Mouse (Mus musculus): ENCODE measurements around the gene Elmo3.

The Elmo3 gene

DNA sequence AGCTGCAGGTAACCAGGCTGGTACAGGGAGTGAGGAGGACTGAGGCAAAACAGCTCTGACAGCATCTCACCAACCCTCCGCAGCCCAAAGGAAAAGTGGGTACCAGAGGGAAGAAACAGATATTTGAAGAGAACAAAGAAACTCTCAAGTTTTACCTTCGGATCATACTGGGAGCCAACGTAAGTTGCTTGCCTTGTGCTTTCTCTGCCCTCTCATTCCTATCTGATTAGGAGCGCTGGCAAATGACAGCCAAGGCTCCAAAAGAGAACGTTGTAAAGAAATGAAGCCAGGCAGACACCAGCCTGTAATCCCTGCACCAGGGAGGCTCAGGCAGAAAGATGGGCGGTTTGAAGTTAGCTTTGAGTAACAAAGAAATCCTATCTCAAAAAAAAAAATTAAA, 21.6 kb downstream of the Elmo3 start:
- DNase-seq (ENCODE audit: low read depth, low spot score), result peak; percentile 17

DNA sequence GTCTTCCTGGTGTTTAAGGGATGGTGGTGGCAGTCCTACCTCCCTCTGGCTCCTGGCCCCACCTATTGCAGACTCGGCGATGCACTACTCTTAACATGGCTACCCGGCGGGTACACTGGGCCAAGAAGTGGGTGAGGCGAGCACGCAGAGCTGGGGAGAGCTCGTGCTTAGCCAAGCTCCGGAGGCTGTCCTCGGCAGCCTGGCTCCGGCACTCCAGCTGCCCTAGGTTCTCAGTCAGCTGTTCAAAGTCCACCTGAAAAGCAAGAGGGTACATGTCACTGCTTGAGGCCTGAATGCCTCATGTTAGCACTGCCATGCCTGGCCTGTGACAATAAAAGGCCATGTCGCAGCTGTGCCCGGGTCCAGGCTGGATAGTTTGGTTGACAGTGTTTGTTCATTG, 24.9 kb downstream of the Elmo3 start:
- DNase-seq (ENCODE audit: low read depth, low spot score), result no peak

GRCm38 (mm10) chr8:105331469-105331868, 26.1 kb downstream of the Elmo3 start:
- DNase-seq (ENCODE audit: low read depth, low spot score), result no peak

DNA sequence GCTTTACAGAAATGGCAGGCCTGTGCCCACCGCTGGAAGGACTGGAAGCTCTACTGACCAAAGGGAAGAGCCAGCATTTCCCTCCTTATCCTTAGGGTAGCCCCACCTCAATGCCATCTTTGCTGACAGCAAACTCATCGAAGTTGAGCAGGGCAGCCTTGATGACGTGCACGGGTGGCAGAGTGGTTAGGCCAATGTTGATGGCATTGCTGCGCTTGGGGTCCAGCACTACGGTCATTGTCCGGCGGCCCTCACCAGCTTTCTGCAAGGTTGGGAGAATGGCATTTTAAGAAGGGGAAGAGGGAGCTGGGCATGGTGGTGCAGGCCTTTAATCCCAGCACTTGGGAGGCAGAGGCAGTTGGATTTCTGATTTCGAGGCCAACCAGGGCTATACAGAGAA, 26.5 kb downstream of the Elmo3 start:
- no peak for DNase-seq (ENCODE audit: low read depth, low spot score)

- DNase-seq (ENCODE audit: low read depth, low spot score), result no peak
Observed at GRCm38 (mm10) chr8:105332523-105332922, 27.1 kb downstream of the Elmo3 start.

DNA sequence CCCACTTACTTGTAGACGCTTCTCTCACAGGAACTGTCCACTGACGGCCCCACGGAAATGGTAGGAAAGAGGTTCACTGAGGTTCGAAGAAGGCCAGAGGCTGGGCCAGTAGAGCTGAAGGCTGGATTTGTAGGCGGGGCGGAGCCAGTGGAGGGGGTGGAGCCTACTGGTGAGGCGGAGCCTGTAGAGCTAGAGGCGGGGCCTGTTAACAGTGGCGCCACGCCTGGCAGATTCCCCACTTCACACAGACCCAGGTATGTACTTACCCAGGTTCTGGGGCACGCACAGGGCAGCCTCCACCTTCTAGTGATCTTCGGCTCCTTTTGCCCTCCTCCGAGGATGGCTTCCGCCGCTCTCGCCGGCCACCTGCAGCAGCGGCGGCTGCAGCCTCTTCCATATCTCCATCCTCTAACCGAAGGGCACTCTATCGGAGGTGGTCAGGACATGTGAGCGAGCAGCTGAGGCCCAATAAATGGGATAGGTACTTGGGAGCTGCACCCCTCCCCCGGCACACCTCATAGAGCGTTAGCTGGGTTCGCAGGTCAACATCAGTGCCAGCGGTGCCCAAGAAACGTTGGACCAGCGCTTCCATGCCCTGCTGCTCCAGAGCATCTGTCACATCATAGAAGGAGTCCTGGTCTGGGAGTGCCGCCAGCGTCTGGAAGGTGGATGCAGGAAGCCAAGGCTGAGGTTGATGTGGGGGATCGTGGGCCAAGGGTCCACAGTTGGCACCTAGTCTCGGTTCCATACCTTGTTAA, 31.2 kb downstream of the Elmo3 start:
- no peak for DNase-seq (ENCODE audit: low read depth, low spot score)

- DNase-seq (ENCODE audit: low read depth, low spot score), result no peak
Observed at GRCm38 (mm10) chr8:105338992-105339391, 33.6 kb downstream of the Elmo3 start.

GRCm38 (mm10) chr8:105339886-105340635, 34.7 kb downstream of the Elmo3 start:
- DNase-seq (ENCODE audit: low read depth, low spot score), result peak; percentile 49

DNA sequence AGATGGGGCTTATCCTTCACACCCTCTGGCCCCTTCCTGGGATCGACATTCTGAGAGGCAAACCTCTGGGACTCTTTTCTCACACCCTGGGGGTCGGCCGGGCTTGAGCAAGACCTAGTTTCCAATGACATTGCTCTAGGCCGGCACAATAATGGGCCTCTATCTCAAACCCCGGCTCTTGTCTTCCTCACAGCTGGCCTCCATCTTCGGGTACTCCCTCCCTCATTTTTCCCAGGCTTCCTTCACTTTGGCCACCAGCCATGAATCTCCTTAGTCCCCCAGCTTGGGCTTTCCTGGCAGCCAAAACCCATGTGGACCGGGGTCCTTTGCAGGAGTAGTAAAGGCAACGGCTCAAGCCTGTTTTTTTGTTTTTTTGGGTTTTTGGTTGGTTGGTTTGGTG, 36.0 kb downstream of the Elmo3 start:
- no peak for DNase-seq (ENCODE audit: low read depth, low spot score)

DNA sequence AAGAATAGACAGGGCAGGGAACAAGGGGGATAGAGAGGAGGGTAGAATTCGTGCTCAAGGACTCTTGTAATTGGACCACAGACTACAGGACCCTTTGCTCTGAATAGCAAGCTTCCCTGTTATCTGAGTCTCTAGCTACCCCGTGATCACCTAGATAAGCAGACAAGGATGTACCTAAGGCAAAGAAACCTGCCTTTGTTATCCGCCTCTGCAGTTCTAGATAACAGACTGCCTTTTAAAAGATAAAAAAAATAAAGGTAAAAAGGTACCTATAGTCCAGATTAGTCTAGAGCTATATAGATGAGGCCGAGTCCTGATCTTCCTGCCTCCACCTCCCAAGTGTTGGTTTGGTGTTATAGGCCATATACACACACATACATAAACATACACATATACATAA, 37.4 kb downstream of the Elmo3 start:
- no peak for DNase-seq (ENCODE audit: low read depth, low spot score)

GRCm38 (mm10) chr8:105343791-105344574, 38.6 kb downstream of the Elmo3 start:
- DNase-seq (ENCODE audit: low read depth, low spot score), result no peak

GRCm38 (mm10) chr8:105345061-105345975, 39.9 kb downstream of the Elmo3 start:
- DNase-seq (ENCODE audit: low read depth, low spot score), result peak; percentile 94

DNA sequence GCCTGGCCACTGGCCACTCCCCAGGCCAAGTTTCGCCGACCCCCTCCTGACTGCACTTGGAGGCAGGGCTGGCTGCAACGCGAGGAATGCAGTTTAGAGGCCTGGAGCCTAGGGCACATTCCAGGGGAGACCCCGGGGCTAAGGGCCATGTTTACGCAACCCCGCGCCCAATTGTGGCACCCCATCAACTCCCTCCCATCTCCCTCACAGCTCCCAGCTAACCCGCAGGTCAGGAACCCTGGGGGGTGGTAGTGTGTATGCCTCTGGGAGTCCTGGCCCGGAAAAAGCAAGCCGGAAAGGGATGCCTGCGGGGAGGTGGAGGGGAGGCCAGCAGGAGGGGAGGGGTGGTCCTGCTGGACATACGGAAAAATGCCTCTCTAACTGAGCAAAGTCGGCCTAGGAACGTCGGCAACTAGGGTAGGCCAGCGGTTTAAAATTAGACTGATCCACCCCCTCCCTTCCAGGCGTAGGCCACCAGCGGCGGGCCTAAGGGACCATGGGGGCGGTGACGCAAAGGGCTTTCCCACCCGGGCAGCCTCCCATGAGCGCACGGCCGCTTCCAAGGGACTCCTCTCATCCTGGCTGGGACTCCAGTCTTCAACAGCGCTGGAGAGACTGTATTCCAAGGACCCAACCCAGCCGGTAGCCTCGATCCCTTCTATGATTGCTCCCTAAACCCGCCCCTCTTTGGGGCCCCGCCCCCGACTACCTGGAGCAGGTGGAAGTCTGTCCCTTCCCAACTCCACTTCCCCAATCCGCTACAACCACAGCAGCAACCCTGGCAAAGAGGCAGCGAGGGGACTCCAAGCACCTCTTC, 41.4 kb downstream of the Elmo3 start:
- DNase-seq (ENCODE audit: low read depth, low spot score), result peak; percentile 77

- DNase-seq (ENCODE audit: low read depth, low spot score), result peak; percentile 99
Observed at GRCm38 (mm10) chr8:105347428-105348221, 42.2 kb downstream of the Elmo3 start, which contains the start of gene Fhod1. Gene Fhod1, minus strand, starts transcription at chr8:105347953.

DNA sequence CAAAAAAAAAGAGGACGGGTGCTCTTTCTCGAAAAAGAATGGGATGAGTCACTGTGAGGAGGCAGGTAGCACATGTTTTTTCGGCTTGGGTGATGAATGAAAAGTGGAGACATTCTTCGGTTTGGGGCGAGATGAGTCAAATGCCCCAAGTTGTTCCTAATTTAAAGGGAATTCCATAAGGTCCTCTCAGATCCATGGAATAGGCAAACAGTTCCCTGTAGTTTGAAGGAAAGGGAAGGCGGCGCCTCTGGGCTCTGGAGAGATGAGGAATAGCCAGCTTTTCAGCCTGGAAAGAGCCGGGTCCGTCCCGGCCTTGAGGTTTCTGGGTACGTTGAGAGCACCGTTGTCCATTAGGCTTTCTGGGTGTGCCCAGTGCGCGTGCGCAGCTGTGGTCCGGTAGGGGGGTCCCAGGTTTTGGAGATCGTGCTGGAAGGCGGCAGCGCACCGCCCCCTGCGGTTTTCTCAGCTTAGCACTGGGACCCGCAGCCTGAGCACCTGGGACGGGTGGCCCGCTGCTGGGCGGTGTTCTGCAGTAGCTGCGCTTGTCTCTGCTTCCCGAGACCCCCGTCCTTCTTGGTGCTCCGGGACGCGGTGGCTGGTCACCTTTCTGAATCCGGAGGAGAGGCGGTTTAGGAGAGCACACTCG, 43.2 kb downstream of the Elmo3 start, which contains the start of gene Slc9a5:
Slc9a5 (plus strand) TSS at position 394 of the 646 bp plus-strand sequence.
- peak; percentile 81 for DNase-seq (ENCODE audit: low read depth, low spot score)

- DNase-seq (ENCODE audit: low read depth, low spot score), result no peak
Observed at GRCm38 (mm10) chr8:105349096-105349771, 43.8 kb downstream of the Elmo3 start.

DNA sequence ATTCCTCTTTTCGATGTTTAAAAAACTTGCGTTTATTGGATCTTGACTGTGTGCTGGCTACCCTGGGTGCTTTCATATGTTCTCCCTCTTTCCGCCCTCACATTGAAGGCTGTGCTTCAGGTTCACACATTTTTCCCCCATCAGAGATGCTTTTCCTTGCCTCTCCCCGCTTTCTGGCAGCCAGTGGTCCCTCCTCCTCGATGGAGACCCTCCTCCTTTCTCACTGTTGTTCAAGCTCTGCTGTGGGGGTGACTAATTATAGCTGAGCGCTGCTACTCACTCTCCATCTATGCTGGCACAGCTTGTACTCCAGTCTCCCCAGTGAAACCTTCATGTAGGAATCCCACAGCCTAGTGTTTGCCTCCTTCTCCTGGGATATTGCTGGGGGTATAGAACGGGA, 44.8 kb downstream of the Elmo3 start:
- DNase-seq (ENCODE audit: low read depth, low spot score), result peak; percentile 44

GRCm38 (mm10) chr8:105353583-105354135, 48.3 kb downstream of the Elmo3 start:
- DNase-seq (ENCODE audit: low read depth, low spot score), result no peak
